ENCODE assay signal across 15 mouse cellular contexts in the genomic region with DNA sequence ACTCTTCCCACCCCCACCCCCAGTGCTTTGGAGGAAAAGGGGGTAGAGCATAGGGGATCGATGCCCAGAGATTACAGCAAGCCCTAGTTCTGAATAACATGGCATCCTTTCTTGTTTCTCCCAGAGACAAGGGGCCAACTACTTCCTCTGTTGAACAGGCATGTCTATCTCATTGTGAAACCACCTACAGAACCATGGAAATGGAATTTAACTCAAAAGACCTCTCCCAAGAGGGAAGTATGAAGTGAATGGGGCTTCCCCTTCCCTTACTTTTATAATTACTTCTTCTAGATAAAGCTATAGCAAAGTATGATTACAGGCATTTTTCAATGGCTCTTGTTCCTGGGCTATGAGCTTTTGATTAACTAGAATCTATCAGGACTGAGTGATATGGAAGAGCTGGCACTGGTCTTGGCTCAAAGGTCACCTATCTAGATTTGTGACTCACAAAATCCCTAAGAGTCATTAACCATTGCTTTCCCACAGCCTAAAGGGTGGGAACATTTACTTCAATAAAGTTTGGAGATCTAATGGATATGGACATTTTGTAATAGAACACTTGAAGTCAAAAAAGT.
"Had no signal": no experiment of that assay in that cellular context is flagged by ENCODE, and none has a peak within 500 bp of the region (broad histone marks: within the 10 kb centered on the region; RNA-seq: fewer than 3 reads in every experiment).

No protein-coding gene starts in this region.

- H3K27ac ChIP-seq: kidney, embryonic 15.5 days; limb, embryonic 15.5 days; liver, embryonic 14.5 days; midbrain, embryonic 10.5 days; midbrain, embryonic 15.5 days; neural tube, embryonic 12.5 days had no signal

- DNase-seq: kidney, adult 18-20 months; kidney, postnatal 14 days; layer of hippocampus, adult 9-11 months; layer of hippocampus, postnatal 36 days; lung, adult 18-20 months; lung, postnatal 36 days; spleen, adult 18-20 months; thymus, adult 18-20 months; thymus, postnatal 14 days had no signal

- H3K36me3 ChIP-seq: kidney, embryonic 15.5 days; limb, embryonic 15.5 days; midbrain, embryonic 10.5 days; midbrain, embryonic 15.5 days; neural tube, embryonic 12.5 days had no signal

- H3K9me3 ChIP-seq: kidney, embryonic 15.5 days; limb, embryonic 15.5 days; midbrain, embryonic 10.5 days; midbrain, embryonic 15.5 days; neural tube, embryonic 12.5 days had no signal

- H3K9ac ChIP-seq: kidney, embryonic 15.5 days; limb, embryonic 15.5 days; liver, embryonic 14.5 days; midbrain, embryonic 15.5 days; neural tube, embryonic 12.5 days had no signal

- ATAC-seq: midbrain, embryonic 15.5 days had no signal

- H3K4me2 ChIP-seq: kidney, embryonic 15.5 days; limb, embryonic 15.5 days; midbrain, embryonic 15.5 days; neural tube, embryonic 12.5 days had no signal

- H3K27me3 ChIP-seq: kidney, embryonic 15.5 days; limb, embryonic 15.5 days; midbrain, embryonic 15.5 days; neural tube, embryonic 12.5 days had no signal

- H3K4me3 ChIP-seq: kidney, embryonic 15.5 days; limb, embryonic 15.5 days; midbrain, embryonic 10.5 days; midbrain, embryonic 15.5 days; neural tube, embryonic 12.5 days had no signal

- H3K4me1 ChIP-seq: kidney, embryonic 15.5 days; limb, embryonic 15.5 days; midbrain, embryonic 10.5 days; midbrain, embryonic 15.5 days; neural tube, embryonic 12.5 days had no signal
